Mouse (Mus musculus): ENCODE measurements around the gene Smco3.
A peak's percentile ranks its signal among the peaks of the same experiment; 100 is the strongest.

DNA sequence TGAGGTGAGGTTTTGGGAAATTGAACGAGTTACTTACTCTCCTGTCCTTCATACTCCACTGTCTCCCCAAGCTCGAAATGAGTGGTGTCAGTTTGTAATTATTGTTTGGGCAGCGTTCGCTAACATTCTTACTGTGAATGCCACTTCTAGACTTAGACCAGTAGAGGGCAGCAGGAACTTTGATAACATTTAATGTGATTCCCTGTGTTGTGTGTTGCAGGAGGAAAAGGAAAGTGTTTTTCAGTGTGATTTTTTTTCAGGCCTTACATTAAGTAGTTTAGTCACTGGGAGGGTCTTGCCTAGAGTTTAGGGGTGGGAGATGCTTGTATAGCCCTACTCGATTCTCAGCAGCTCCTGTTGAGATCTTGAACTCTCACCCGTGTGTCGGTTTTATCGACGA, 25.8 kb upstream of the Smco3 start:
- TF ChIP-seq CTCF (IDR thresholded peaks at IDR 0.05; ENCODE audit: extremely low read depth, insufficient read depth, low read length) (peak; percentile 58; the same call in 1 of the 2 replicates), POLR2A (IDR thresholded peaks at IDR 0.05; ENCODE audit: extremely low read depth, insufficient read depth, low read length) (no peak)

Measured in cortical plate, adult 2 months (tissue).